Mouse (Mus musculus) heart, embryonic 16.5 days (tissue): Measurements from ENCODE around the gene Gm47995. TPM values are rescaled to one million over a fixed set of nuclear protein-coding genes. Genes with fewer than 3 reads are reported as not detected.
"Not testable (repeated sequence)": the region's sequence is repeated elsewhere in the genome, so short reads cannot be mapped to it uniquely, and the experiment has no call there.

ENCODE experiments used
- ATAC-seq: fragments of 200-750 bp; cut with Nextera tagmentation; replicated peaks from 2 replicates; pipeline ENCODE4 v1.8.0; 2017; ENCODE audit warnings: moderate number of reproducible peaks; ENCODE audit not compliant: insufficient read depth, low FRiP score; ENCODE audit errors: extremely low read depth
- H3K27ac ChIP-seq: fragments of 300-500 bp; sonication (generic); 2 replicates; pipeline ENCODE4 v1.5.1; 2014; ENCODE audit warnings: mild to moderate bottlenecking, low read length, control low read depth, moderate library complexity
- H3K27me3 ChIP-seq: fragments of 300-500 bp; sonication (generic); 2 replicates; pipeline ENCODE4 v1.6.1; 2014; ENCODE audit warnings: low read length, mixed read lengths; ENCODE audit not compliant: control insufficient read depth, insufficient read depth
- H3K36me3 ChIP-seq: fragments of 300-500 bp; sonication (generic); 2 replicates; pipeline ENCODE4 v1.6.1; 2014; ENCODE audit not compliant: control insufficient read depth, insufficient read depth
- H3K4me1 ChIP-seq: fragments of 300-500 bp; sonication (generic); 2 replicates; pipeline ENCODE4 v1.6.1; 2014; ENCODE audit warnings: low read length, mixed read lengths; ENCODE audit not compliant: control insufficient read depth, insufficient read depth
- H3K4me2 ChIP-seq: fragments of 300-500 bp; sonication (generic); 2 replicates; pipeline ENCODE4 v1.6.1; 2014; ENCODE audit warnings: low read depth, mild to moderate bottlenecking, control low read depth, low read length
- H3K4me3 ChIP-seq: fragments of 300-500 bp; sonication (generic); 2 replicates; pipeline ENCODE4 v1.5.1; 2014; ENCODE audit warnings: mild to moderate bottlenecking, control low read depth, low read length
- H3K9ac ChIP-seq: fragments of 300-500 bp; sonication (generic); 2 replicates; pipeline ENCODE4 v1.6.1; 2014; ENCODE audit warnings: low read length, control low read depth
- H3K9me3 ChIP-seq: fragments of 300-500 bp; sonication (generic); replicated peaks from 2 replicates; pipeline ENCODE4 v1.6.1; 2016; ENCODE audit warnings: low read length; ENCODE audit not compliant: control insufficient read depth
- WGBS: fragments of 180-500 bp; shearing (Covaris S2); extraction: QIAGEN DNeasy Blood & Tissue Kit; methylation state at CpG from one replicate; pipeline ENCODE4 v1.1.7; 2014; 5-methylcytosine and 5-hydroxymethylcytosine counted together
- polyA plus RNA-seq: library from polyadenylated mRNA; unstranded; fragments of >200 nt; fragmentation: Nextera tagmentation; extraction: Ambion mirVana; gene quantifications from 2 replicates; pipeline ENCODE4 v1.2.1, GENCODE M21; 2015

Gene Gm47995
- polyA plus RNA-seq, 1 experiment from 2014 or later: not detected

GRCm38 (mm10) chr1:151200620-151201019 lies 2.4 kb downstream of the Gm47995 start:
- not testable (repeated sequence) for H3K9me3 ChIP-seq, H3K9ac ChIP-seq, H3K4me2 ChIP-seq, H3K27ac ChIP-seq, H3K27me3 ChIP-seq, H3K4me1 ChIP-seq, H3K4me3 ChIP-seq, H3K36me3 ChIP-seq
- 0 out of 2 replicates have a peak, but pooled peaks have one; percentile 10 for ATAC-seq

- not testable (repeated sequence) for H3K4me1 ChIP-seq, H3K27ac ChIP-seq, H3K9me3 ChIP-seq, H3K36me3 ChIP-seq, ATAC-seq, H3K9ac ChIP-seq, H3K4me2 ChIP-seq, H3K4me3 ChIP-seq, H3K27me3 ChIP-seq
- 40% methylated on average over 3 of the region's 5 CpGs for WGBS
Observed at GRCm38 (mm10) chr1:151202771-151203170, 4.5 kb downstream of the Gm47995 start.

GRCm38 (mm10) chr1:151203818-151204217 lies 5.6 kb downstream of the Gm47995 start, which contains the start of gene 3110040M04Rik:
3110040M04Rik (plus strand) TSS chr1:151204121.
- not testable (repeated sequence) for ATAC-seq, H3K27ac ChIP-seq, H3K4me1 ChIP-seq, H3K27me3 ChIP-seq, H3K4me3 ChIP-seq, H3K9ac ChIP-seq, H3K9me3 ChIP-seq, H3K4me2 ChIP-seq, H3K36me3 ChIP-seq
- no CpG with 5 or more reads among the region's 6 CpGs for WGBS

DNA sequence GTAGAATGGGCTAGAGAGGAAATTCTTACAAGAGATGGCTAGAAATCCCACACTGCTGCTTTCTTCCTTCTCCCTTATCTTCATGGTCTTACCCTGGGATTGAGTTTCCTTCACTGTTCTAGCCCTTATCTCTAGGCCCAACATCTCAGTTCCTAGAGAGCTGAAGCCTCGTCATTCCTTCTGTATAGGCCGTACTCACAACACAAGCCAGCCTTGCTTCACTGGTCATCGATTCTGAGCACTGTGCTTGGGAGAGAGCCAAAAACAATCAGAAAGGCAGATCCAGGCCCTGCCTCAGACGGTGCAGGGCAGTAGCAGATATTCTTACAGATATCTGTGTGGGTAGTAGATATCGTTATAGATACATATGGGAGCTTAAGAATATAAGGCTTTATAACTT lies 10.2 kb downstream of the Gm47995 start:
- WGBS: 51% methylated on average over 3 of the region's 5 CpGs
- H3K27ac ChIP-seq, ATAC-seq, H3K4me2 ChIP-seq, H3K4me3 ChIP-seq, H3K36me3 ChIP-seq, H3K9me3 ChIP-seq, H3K4me1 ChIP-seq, H3K27me3 ChIP-seq, H3K9ac ChIP-seq: not testable (repeated sequence)

DNA sequence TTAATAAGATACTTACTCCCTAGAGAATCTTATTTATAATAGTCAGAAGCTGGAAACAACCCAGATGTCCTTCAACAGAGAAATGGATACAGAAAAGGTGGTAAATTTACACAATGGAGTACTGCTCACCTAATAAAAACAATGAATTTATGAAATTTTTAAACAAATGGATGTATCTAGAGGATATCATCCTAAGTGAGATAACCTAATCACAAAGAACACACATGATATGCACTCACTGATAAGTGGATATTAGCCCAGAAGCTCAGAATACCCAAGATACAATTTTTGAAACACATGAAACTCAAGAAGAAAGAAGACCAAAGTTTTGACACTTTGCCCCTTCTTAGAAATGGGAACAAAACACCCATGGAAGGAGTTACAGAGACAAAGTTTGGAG lies 10.7 kb downstream of the Gm47995 start:
- not testable (repeated sequence) for H3K36me3 ChIP-seq, H3K4me1 ChIP-seq, H3K27me3 ChIP-seq, H3K9me3 ChIP-seq, H3K9ac ChIP-seq, H3K4me3 ChIP-seq, H3K4me2 ChIP-seq, ATAC-seq, H3K27ac ChIP-seq

DNA sequence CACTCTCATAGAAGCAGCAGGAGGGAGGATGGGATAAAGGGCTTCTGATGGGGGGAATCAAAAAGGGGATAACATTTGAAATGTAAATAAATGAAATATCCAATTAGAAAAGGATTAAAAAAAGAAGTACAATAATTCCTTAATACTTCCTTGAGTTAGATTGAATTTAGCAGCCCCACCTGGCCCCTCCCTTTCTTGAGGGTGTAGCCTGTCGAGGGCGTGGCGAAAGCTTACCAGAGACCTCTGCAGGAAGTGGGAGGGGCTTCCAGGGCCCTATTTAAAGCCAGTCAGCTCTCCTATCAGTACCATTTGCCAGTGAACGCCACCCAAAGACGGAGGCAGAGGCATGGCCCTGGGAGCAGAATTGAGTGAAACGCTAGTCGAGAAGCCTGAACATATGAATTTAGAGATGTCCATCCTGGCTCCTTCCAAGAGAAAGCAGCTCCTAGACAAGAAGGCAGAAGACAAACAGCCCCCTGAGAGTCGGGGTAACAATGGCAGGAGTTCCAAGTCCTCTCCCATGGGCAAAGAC lies 11.6 kb downstream of the Gm47995 start, which contains the start of gene Gm47996:
TSS of gene Gm47996 (plus strand) at position 308 of the 532 bp plus-strand sequence.
- H3K9me3 ChIP-seq, H3K9ac ChIP-seq, H3K4me3 ChIP-seq, ATAC-seq, H3K4me1 ChIP-seq, H3K27me3 ChIP-seq, H3K36me3 ChIP-seq, H3K27ac ChIP-seq, H3K4me2 ChIP-seq: not testable (repeated sequence)
- WGBS: 85% methylated on average over 4 of the region's 8 CpGs

- ATAC-seq, H3K4me2 ChIP-seq, H3K4me3 ChIP-seq, H3K36me3 ChIP-seq, H3K27ac ChIP-seq, H3K9ac ChIP-seq, H3K4me1 ChIP-seq, H3K27me3 ChIP-seq, H3K9me3 ChIP-seq: not testable (repeated sequence)
- 70% methylated on average over 5 of the region's 5 CpGs for WGBS
Observed at GRCm38 (mm10) chr1:151211666-151212065, 13.4 kb downstream of the Gm47995 start.

DNA sequence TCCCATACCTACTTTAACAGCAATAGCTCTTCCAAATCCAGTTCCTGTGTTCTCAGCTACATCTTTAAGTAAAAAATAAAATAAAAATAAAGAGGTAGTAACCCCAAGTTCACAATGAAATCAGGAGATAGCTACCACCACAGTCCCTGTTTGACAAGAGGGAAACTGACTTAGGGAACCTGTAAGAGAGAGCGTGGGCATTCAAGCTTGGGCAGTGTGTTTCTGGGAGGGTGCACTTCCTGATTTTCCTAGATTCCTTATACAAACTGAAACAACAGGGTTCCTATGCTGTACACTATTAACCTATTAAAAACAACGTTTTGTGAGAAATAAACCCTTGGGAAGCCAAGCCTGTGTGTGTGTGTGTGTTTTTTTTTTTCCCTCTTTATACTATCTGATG lies 16.6 kb downstream of the Gm47995 start:
- H3K4me1 ChIP-seq: peaks cover 4% of the 10 kb centered on the region; the same call in 1 of the 2 replicates
- no peak overlapping the region for H3K4me2 ChIP-seq
- no peak overlapping the region for H3K9ac ChIP-seq
- ATAC-seq: no peak
- H3K9me3 ChIP-seq: no peaks in the 10 kb centered on the region
- no peaks in the 10 kb centered on the region for H3K27me3 ChIP-seq
- no peak overlapping the region for H3K27ac ChIP-seq
- no peak overlapping the region for H3K4me3 ChIP-seq
- no peaks in the 10 kb centered on the region for H3K36me3 ChIP-seq
- WGBS: 62% methylated on average over 2 of the region's 2 CpGs

GRCm38 (mm10) chr1:151215985-151216384 lies 17.7 kb downstream of the Gm47995 start:
- ATAC-seq: no peak
- Histone ChIP-seq H3K4me3 (no peak overlapping the region), H3K9me3 (no peaks in the 10 kb centered on the region), H3K27ac (no peak overlapping the region), H3K27me3 (no peaks in the 10 kb centered on the region), H3K9ac (no peak overlapping the region), H3K36me3 (no peaks in the 10 kb centered on the region), H3K4me2 (no peak overlapping the region), H3K4me1 (peaks cover 4% of the 10 kb centered on the region; the same call in 1 of the 2 replicates)
- 63% methylated on average over 1 of the region's 1 CpGs for WGBS
